Mouse (Mus musculus) lung, postnatal 0 days (tissue): ENCODE measurements around the gene Txn2.

Experiments
- CTCF ChIP-seq: IDR thresholded peaks from 2 replicates; pipeline ENCODE4 v1.5.1; 2016; ENCODE audit warnings: antibody characterized with exemption, mild to moderate bottlenecking
- EP300 ChIP-seq: IDR thresholded peaks from 2 replicates; pipeline ENCODE4 v1.6.1; 2016; ENCODE audit warnings: antibody characterized with exemption, mild to moderate bottlenecking, control low read depth

DNA sequence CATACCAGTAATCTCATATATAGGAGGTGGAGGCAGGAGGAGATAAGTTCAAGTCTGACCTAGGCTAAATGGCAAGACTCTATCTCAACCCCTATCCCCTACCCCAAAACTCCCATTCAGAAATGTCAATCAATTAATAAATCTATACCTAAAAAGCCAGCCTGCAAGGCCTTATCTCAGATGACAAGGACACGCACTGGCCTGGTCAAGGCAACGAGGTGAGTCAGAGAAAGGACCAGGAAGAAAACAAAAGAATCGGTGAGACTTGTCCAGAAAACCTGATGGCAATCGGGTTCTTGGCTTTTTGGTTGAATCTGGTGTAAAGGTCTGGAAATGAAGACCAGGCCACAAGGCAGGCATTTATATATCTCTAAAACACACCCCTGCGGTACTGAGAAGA is 1.9 kb downstream of the Txn2 start:
- TF ChIP-seq CTCF (no peak), EP300 (no peak)
